Mouse (Mus musculus): ENCODE results near the gene Miga2. TPM values are rescaled to one million over a fixed set of nuclear protein-coding genes. Genes with fewer than 3 reads are reported as not detected.

Miga2 gene
- total RNA-seq, 2 experiments from 2014 or later: 112 to 120 TPM

DNA sequence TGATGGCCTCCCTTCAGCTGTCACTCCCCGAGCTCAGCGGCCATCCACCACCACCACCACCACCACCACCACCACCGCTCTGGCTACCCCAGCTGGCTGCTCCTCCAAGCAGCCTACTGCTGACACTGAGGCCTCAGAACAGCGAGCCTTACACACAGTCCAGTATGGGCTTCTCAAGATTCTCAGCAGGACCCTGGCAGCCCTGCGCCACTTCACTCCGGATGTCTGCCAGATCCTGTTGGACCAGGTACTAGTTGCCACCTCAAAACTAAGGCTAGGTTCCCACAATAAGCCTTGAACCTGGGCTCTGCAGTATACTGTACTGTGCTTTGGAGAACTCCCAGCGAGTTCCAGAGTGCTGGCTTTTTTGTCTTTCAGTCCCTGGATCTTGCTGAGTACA, 21.5 kb upstream of the Miga2 start:
- TF ChIP-seq CTCF (conservative IDR thresholded peaks at IDR 0.05): no peak
- DNase-seq (ENCODE audit: low spot score in 2 of 2): no peak
- 0 out of 2 replicates have a peak overlapping the region, but pooled peaks have one; percentile 66 for H3K27ac ChIP-seq
- H3K4me3 ChIP-seq: no peak overlapping the region

GRCm38 (mm10) chr2:30343601-30344137, 20.4 kb upstream of the Miga2 start:
- no peak for DNase-seq (ENCODE audit: low spot score in 2 of 2)
- TF ChIP-seq CTCF (conservative IDR thresholded peaks at IDR 0.05): peak; percentile 47
- H3K27ac ChIP-seq: peak overlapping the region; percentile 66
- no peak overlapping the region for H3K4me3 ChIP-seq

GRCm38 (mm10) chr2:30345971-30346676, 17.9 kb upstream of the Miga2 start:
- no peak for TF ChIP-seq CTCF (conservative IDR thresholded peaks at IDR 0.05)
- Histone ChIP-seq H3K27ac (no peak overlapping the region; the same call in 1 of the 2 replicates), H3K4me3 (no peak overlapping the region)
- no peak for DNase-seq (ENCODE audit: low spot score in 2 of 2)

GRCm38 (mm10) chr2:30349196-30349595, 14.8 kb upstream of the Miga2 start:
- DNase-seq (ENCODE audit: low spot score in 2 of 2): no peak
- H3K4me3 ChIP-seq: no peak overlapping the region
- H3K27ac ChIP-seq: no peak overlapping the region
- TF ChIP-seq CTCF (conservative IDR thresholded peaks at IDR 0.05): no peak

DNA sequence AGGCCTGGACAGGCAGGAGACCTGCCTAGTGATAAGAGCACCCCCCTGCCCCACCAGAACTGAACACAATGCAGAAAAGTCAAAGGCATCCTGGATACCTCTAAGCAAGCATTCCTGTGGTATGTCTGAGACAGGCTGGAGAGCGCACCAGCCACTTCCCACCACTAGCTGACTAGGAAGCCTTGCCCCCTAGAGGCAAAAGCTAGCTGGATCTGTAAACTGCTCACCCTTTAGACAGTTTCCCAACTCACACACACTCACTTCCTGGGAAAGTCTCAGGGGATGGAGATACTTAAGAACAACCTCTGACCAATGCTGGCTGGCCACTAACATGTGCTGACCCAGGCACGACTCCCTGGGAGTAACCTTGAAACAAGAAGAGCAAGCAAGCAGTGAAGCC, 12.9 kb upstream of the Miga2 start:
- no peak for DNase-seq (ENCODE audit: low spot score in 2 of 2)
- TF ChIP-seq CTCF (conservative IDR thresholded peaks at IDR 0.05): peak; percentile 66
- H3K27ac ChIP-seq: no peak overlapping the region
- no peak overlapping the region for H3K4me3 ChIP-seq

DNA sequence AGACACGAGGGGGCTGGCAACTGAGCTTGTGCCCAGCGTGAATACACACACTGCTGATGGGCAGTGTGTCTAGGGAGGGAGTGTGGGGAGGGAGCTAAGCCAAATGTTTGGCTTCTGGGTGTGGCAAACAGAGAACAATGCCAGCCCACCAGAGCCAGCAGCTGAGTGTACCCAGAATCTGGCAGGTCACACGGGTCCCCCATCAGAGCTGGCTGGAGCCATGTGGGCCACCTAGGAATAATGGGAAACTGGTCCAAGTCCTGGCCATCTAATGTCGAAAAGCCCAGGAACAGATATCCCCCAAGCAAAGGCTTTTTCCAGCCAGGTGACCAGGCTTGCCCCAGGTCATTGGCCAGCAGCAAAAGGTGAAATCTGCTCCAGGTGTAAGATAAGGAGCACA, 8.2 kb upstream of the Miga2 start:
- DNase-seq (ENCODE audit: low spot score in 2 of 2): no peak
- no peak overlapping the region for H3K4me3 ChIP-seq
- H3K27ac ChIP-seq: peak overlapping the region; percentile 73; the same call in 1 of the 2 replicates
- TF ChIP-seq CTCF (conservative IDR thresholded peaks at IDR 0.05): no peak

GRCm38 (mm10) chr2:30356266-30356665, 7.8 kb upstream of the Miga2 start:
- no peak for TF ChIP-seq CTCF (conservative IDR thresholded peaks at IDR 0.05)
- Histone ChIP-seq H3K4me3 (no peak overlapping the region; the same call in 1 of the 2 replicates), H3K27ac (peak overlapping the region; percentile 73; the same call in 1 of the 2 replicates)
- DNase-seq (ENCODE audit: low spot score in 2 of 2): no peak

DNA sequence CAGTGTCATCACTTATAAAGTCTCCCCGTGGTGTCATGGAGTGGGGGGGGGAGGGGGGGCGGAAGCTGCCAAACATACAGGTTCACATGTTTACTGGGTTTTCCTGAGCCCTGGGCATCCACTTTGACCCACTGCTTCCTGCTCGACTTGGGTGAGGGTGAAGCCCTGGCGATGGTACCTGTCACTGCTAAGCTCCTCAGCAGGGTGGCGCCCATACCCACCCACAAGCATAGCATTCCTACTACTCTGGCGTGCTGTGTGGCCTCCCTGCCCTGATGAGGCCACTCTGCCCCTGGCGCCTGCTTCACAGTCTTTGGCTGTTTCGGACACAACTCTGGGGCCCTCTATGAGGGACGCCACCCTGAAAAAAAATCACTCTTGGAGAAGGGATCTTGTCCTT, 7.1 kb upstream of the Miga2 start:
- H3K4me3 ChIP-seq: peak overlapping the region; percentile 82

GRCm38 (mm10) chr2:30357552-30358510, 6.2 kb upstream of the Miga2 start:
- peak in 1 of 2 experiments; percentile 37 for DNase-seq (ENCODE audit: low spot score in 2 of 2)
- Histone ChIP-seq H3K4me3 (peak overlapping the region; percentile 82), H3K27ac (peak overlapping the region; percentile 94)
- TF ChIP-seq CTCF (conservative IDR thresholded peaks at IDR 0.05): no peak

More for the DNA sequence above, 7.1 kb upstream of the Miga2 start:
- no peak for TF ChIP-seq CTCF (conservative IDR thresholded peaks at IDR 0.05)
- no peak for DNase-seq (ENCODE audit: low spot score in 2 of 2)
- peak overlapping the region; percentile 94 for H3K27ac ChIP-seq

GRCm38 (mm10) chr2:30358533-30359531, 5.2 kb upstream of the Miga2 start, which contains the start of gene Sh3glb2:
Gene Sh3glb2, minus strand, starts transcription at chr2:30359337.
- Histone ChIP-seq H3K4me3 (peak within 1 kb of the TSS; percentile 82), H3K27ac (peak within 1 kb of the TSS; percentile 94)
- peak; percentile 73 to 82 for DNase-seq (ENCODE audit: low spot score in 2 of 2)
- TF ChIP-seq CTCF (conservative IDR thresholded peaks at IDR 0.05): peak; percentile 71

GRCm38 (mm10) chr2:30360626-30361025, 3.4 kb upstream of the Miga2 start:
- Histone ChIP-seq H3K27ac (no peak overlapping the region), H3K4me3 (no peak overlapping the region)
- DNase-seq (ENCODE audit: low spot score in 2 of 2): no peak
- TF ChIP-seq CTCF (conservative IDR thresholded peaks at IDR 0.05): no peak

- H3K4me3 ChIP-seq: no peak overlapping the region
- TF ChIP-seq CTCF (conservative IDR thresholded peaks at IDR 0.05): peak; percentile 64
- no peak overlapping the region for H3K27ac ChIP-seq
- DNase-seq (ENCODE audit: low spot score in 2 of 2): no peak
Measured at GRCm38 (mm10) chr2:30362865-30363264, 1.2 kb upstream of the Miga2 start.

Measured in layer of hippocampus, adult 2 months (tissue).